Mouse (Mus musculus) left cerebral cortex, postnatal 4 days (tissue): Measurements from ENCODE around the gene Ttc3. TPM values are rescaled to one million over a fixed set of nuclear protein-coding genes. Genes with fewer than 3 reads are reported as not detected.
"Not testable (repeated sequence)": the region's sequence is repeated elsewhere in the genome, so short reads cannot be mapped to it uniquely, and the experiment has no call there.

Source experiments
- DNase-seq: peaks from one replicate; pipeline ENCODE4 v3.0.0-alpha.2; 2022
- intact Hi-C: fragments of 180-260 bp; cut with DNase I; formaldehyde crosslinking; loops from one replicate; pipeline ENCODE4 v1.15.1; 2025
- total RNA-seq, 2 experiments: library from RNA; stranded (reverse); gene quantifications; 2 replicates each; pipeline ENCODE4 v1.2.3; 2021

Ttc3 gene
- total RNA-seq, 2 experiments from 2014 or later, result 862 to 884 TPM

- no peak for DNase-seq
- intact Hi-C loops, result no loop called here
Measured at GRCm38 (mm10) chr16:94412760-94413159, 42.3 kb downstream of the Ttc3 start.

- no peak for DNase-seq
- intact Hi-C loops, result no loop called here
Measured at GRCm38 (mm10) chr16:94414151-94414550, 43.7 kb downstream of the Ttc3 start.

DNA sequence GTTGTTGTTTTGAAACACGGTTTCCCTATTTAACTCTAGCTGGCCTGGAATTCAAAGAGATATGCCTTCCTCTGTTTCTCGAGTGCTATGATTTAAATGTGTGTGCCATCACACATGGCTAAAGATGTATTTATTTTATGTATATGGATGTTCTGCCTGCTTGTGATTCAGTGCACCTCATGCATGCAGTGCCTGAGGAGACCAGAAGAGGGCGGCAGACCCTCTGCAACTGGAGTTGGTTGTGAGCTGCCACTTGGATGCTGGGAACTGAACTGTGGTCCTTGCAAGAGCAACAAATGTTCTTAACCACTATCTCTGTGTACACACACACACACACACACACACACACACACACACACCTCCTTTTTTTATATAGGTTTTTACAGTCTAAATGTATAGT is 50.1 kb downstream of the Ttc3 start:
- no peak for DNase-seq
- intact Hi-C loops, result no loop called here

- no peak for DNase-seq
- intact Hi-C loops, result loop anchor here (5.0 kb wide), 1 partner anchor 33 kb away; no protein-coding TSS in a partner anchor
Measured at GRCm38 (mm10) chr16:94428948-94429347, 58.5 kb downstream of the Ttc3 start.

DNA sequence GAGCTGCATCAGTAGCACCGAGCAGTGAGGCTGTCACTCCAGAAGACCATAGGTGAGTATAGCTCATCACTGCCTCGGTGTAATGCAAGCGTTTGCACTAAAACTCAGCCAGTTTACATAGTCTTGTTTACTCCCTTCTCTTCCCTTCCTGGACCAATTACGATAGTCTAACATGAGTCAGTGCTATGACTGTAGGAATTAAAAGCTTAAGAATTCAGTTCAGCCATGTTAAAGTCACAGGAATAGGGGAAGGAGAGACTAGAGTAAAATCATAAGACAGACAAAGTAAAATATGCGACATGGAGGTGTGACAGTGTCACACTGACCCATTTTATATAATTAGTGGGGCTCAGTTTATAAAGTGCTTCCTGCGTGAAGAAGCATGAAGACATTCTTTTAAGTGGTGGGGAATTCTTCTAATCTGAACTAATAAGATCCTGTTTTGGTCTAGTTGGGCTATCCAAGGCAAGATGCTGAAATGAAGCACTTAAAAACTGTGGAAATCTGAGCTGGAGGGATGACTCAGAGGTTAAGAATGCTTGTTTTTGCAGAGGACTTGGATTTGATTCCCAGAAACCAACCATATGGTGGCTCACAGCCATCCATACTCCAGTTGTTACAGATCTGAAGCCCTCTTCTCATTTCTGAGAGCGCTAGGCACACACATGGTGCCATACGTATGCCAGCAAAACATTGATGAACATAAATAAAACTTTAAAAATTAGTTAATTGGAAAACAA is 65.2 kb downstream of the Ttc3 start:
- DNase-seq, result no peak
- intact Hi-C loops, result loop anchor here (10.0 kb wide), 1 partner anchor 1569 kb away; no protein-coding TSS in a partner anchor

DNA sequence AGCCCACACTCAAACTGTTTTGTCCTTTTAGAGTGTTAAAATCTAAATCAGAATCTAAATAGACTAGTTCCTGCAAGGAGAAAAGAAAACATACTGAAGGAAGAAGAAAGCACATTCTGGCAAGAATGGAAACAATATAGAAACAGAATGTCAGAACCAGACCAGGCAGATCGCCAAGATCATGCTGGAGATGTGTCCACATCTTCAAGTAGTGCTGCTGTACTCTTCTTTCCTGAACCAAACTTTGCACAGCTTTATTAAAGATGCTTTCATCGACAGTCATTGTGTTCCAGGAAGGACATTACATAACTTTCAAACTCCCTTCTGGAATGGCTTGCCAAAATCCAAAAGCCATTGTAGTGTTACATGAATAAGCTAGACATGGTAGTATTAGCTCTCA is 66.4 kb downstream of the Ttc3 start:
- intact Hi-C loops, result loop anchor here (10.0 kb wide), 1 partner anchor 1568 kb away; no protein-coding TSS in a partner anchor
- no peak for DNase-seq

- DNase-seq, result no peak
- intact Hi-C loops, result no loop called here
Measured at GRCm38 (mm10) chr16:94441361-94441760, 70.9 kb downstream of the Ttc3 start.

DNA sequence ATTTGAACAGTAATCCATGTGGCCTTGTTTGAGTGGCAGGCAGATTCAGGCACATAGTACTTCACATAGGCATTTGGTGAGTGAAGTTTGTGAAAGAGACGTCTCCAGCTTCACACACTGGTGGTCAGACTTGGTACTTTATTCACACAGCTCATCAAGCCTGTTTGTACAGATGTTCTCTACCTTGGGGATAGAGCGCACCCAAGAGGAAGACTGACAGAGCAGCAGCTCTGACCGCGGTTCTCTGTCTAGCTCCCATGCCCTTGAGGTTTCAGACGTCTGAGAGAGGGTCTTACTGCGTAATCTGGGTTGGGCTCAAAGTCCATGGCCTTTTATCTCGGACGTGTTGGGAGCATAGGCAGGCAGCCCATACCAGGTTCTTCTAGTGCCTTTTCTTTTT is 78.7 kb downstream of the Ttc3 start:
- intact Hi-C loops, result no loop called here
- DNase-seq, result no peak

DNA sequence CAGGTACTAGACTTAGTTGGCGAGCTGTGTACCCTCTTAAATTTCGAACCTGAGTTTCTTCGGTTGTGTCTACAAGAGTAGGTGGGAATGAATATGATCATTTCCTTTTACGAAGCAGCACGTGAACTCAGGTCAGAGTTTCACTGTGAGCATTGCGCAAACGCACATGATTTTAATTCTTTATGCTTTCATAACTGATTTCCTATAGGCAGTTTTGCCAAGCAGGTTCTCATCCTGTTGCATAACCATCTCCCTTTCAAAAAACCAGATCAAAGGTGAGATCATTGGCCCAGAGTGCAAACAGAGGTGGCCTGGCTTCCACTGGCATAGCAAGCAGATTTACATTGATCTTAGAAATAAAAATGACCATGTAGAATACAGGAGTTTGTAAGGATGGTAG is 79.2 kb downstream of the Ttc3 start:
- intact Hi-C loops, result no loop called here
- no peak for DNase-seq

GRCm38 (mm10) chr16:94451545-94452488 is 81.4 kb downstream of the Ttc3 start:
- DNase-seq, result no peak
- intact Hi-C loops, result no loop called here

- DNase-seq, result no peak
- intact Hi-C loops, result no loop called here
Measured at GRCm38 (mm10) chr16:94452768-94453167, 82.3 kb downstream of the Ttc3 start.

- no peak for DNase-seq
- intact Hi-C loops, result no loop called here
Measured at GRCm38 (mm10) chr16:94454146-94454545, 83.7 kb downstream of the Ttc3 start.

- no peak for DNase-seq
- intact Hi-C loops, result loop anchor here (5.0 kb wide), 1 partner anchor 37 kb away; no protein-coding TSS in a partner anchor
Measured at GRCm38 (mm10) chr16:94464067-94464466, 93.6 kb downstream of the Ttc3 start.

- intact Hi-C loops, result no loop called here
- no peak for DNase-seq
Measured at GRCm38 (mm10) chr16:94465900-94466299, 95.5 kb downstream of the Ttc3 start.

DNA sequence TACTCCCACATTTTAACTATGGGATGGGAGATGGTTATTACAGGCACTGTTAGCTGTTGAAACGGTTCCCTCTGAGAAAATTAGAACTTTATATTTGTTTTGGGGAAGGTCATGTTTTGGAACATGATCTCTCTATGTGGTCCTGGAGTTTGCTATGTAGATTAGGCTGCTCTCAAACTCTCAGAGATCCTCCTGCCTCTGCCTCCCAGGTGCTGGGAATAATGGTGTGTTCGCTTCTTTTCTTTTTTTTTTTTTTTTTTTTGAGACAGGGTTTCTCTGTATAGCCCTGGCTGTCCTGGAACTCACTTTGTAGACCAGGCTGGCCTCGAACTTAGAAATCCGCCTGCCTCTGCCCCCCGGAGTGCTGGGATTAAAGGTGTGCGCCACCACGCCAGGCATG is 95.9 kb downstream of the Ttc3 start:
- DNase-seq, intact Hi-C loops: not testable (repeated sequence)

DNA sequence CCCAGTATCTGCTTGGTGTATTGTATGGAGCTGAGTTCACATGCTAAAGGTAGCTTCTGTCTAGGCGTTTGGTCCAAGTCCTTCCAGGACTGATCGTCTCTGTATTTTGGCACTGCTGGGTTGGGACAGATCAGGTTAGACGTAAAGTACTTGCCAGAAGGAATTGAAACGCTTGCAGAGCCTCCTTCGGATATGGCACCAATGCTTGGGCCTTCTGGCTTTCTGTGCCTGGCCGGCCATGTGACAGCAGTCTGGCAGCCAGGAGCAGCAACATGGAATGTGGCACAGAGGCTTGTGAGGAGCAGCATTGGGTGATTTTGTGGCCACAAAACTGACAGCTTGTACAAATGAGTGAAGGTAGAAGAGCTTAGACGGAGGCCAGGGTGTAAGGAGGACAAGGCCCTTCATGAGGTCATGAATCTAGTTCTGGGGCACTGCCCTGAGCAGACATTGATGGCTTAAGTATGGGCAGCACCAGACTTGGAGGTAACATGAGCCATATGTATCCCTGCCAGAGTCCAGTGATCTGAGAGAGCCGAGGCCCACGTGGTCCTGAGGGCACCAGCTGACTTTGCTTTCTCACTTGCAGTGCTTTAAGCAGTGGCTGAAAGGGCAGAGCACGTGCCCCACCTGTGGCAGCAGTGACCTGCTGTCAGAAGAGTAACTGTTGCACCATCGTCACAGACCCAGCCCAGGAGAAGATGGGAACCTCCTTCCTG is 97.1 kb downstream of the Ttc3 start:
- intact Hi-C loops, result no loop called here
- no peak for DNase-seq

DNA sequence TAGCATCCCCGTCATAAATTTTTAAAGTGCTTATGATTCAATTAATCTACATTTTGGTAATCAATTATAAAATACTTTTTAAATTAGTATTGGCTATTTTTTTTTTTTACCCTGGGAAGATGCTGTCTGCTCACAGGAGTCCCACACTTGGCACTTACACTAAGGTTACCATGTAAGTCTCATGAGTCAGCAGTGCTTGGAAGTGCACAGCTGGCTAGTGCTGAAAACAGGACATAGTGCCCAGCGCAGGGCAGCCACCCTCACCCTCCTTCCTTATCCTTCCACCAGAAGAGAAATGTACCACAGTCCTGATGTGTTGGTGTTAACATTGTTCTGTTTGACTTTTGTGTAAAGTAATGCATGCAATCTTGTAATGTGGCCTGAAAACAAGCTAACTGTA is 98.0 kb downstream of the Ttc3 start:
- intact Hi-C loops, result no loop called here
- no peak for DNase-seq

DNA sequence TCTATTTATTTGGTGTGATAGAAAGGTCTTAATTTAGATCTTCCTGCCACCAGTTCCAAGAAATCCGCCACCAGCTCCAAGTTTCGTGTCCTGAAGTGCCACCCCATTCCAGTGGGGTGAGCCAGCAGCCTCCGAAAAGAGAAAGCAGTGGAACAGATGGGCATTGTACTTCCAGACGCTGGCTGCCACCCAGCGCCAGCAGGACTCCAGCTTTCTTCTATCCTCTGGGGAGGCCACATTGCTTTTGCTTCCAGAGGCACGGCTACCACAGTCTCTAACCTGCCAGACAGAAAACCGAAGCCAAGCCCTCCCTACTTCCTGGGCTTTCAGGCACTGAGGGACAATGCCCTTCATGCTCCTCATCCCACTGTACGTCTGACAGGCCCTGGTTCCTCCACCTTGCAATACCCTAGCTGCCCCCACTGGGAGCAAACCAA is 102.1 kb downstream of the Ttc3 start:
- intact Hi-C loops, result no loop called here
- peak; percentile 84 for DNase-seq

GRCm38 (mm10) chr16:94473086-94473822 is 102.8 kb downstream of the Ttc3 start:
- intact Hi-C loops, result no loop called here
- DNase-seq, result peak; percentile 70
